Mouse (Mus musculus) limb, embryonic 11.5 days (tissue): Measurements from ENCODE around the gene Ggta1. TPM values are rescaled to one million over a fixed set of nuclear protein-coding genes. Genes with fewer than 3 reads are reported as not detected.

ENCODE experiments used
- ATAC-seq: fragments of 200-750 bp; cut with Nextera tagmentation; 2 replicates; pipeline ENCODE4 v1.8.0; 2017; ENCODE audit warnings: low read depth; ENCODE audit not compliant: insufficient number of reproducible peaks, low FRiP score, low TSS enrichment
- DNase-seq: peaks from one replicate; pipeline ENCODE4 v3.0.0-alpha.2; 2015; ENCODE audit warnings: low spot score
- H3K27ac ChIP-seq: fragments of 300-500 bp; sonication (generic); replicated peaks from 2 replicates; pipeline ENCODE4 v1.5.1; 2014; ENCODE audit warnings: low read depth, mild to moderate bottlenecking, low read length
- H3K27me3 ChIP-seq: fragments of 300-500 bp; sonication (generic); 2 replicates; pipeline ENCODE4 v1.6.1; 2014; ENCODE audit warnings: mild to moderate bottlenecking, low read length, mixed read lengths; ENCODE audit not compliant: control insufficient read depth, insufficient read depth
- H3K36me3 ChIP-seq: fragments of 300-500 bp; sonication (generic); 2 replicates; pipeline ENCODE4 v1.6.1; 2014; ENCODE audit warnings: mild to moderate bottlenecking, low read length, moderate library complexity, mixed read lengths; ENCODE audit not compliant: control insufficient read depth, insufficient read depth
- H3K4me1 ChIP-seq: fragments of 300-500 bp; sonication (generic); 2 replicates; pipeline ENCODE4 v1.6.1; 2014; ENCODE audit warnings: low read length, mixed read lengths; ENCODE audit not compliant: control insufficient read depth, insufficient read depth
- H3K4me2 ChIP-seq: fragments of 300-500 bp; sonication (generic); 2 replicates; pipeline ENCODE4 v1.6.1; 2014; ENCODE audit warnings: low read depth, mild to moderate bottlenecking, moderate library complexity; ENCODE audit not compliant: severe bottlenecking
- H3K4me3 ChIP-seq: fragments of 300-500 bp; sonication (generic); 2 replicates; pipeline ENCODE4 v1.5.1; 2014; ENCODE audit warnings: low read depth, low read length
- H3K9ac ChIP-seq: fragments of 300-500 bp; sonication (generic); 2 replicates; pipeline ENCODE4 v1.6.1; 2014; ENCODE audit warnings: mild to moderate bottlenecking, low read length
- H3K9me3 ChIP-seq: fragments of 300-500 bp; sonication (generic); 2 replicates; pipeline ENCODE4 v1.6.1; 2016; ENCODE audit warnings: low read length; ENCODE audit not compliant: control insufficient read depth
- WGBS: fragments of 180-500 bp; shearing (Covaris S2); extraction: QIAGEN DNeasy Blood & Tissue Kit; methylation state at CpG from one replicate; pipeline ENCODE4 v1.1.7; 2014; 5-methylcytosine and 5-hydroxymethylcytosine counted together
- polyA plus RNA-seq: library from polyadenylated mRNA; unstranded; fragments of >200 nt; fragmentation: Nextera tagmentation; extraction: Ambion mirVana; gene quantifications from 2 replicates; pipeline ENCODE4 v1.2.1, GENCODE M21; 2014

The Ggta1 gene
- polyA plus RNA-seq, 1 experiment from 2014 or later, result 6.0 TPM

GRCm38 (mm10) chr2:35443325-35443724, 19.7 kb downstream of the Ggta1 start:
- ATAC-seq (no peak), DNase-seq (no peak)
- Histone ChIP-seq H3K9ac (no peak overlapping the region), H3K36me3 (no peaks in the 10 kb centered on the region), H3K27ac (no peak overlapping the region), H3K9me3 (no peaks in the 10 kb centered on the region), H3K27me3 (no peaks in the 10 kb centered on the region), H3K4me2 (no peak overlapping the region), H3K4me1 (peaks cover 24% of the 10 kb centered on the region), H3K4me3 (no peak overlapping the region)
- 37% methylated on average over 5 of the region's 5 CpGs for WGBS

DNA sequence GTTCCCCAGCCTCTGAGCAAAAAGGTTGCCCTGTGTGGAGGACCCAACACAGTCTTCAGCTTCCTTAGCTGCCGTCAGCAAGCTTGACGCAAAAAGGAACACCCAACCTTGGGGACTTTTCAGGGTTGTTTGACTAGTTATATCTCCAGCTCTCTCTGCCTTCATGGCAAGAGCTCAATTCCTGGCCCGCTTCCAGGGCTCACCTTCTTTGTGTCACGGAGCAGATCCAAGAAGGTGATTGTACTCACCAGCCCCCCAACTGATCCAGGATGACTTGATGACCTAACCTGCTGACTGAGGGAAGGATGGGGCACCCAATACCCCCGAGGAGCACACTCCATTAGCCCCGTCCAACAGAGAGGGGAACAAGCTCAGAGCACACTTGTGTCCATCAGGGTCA, 21.0 kb downstream of the Ggta1 start:
- DNase-seq (no peak), ATAC-seq (no peak)
- Histone ChIP-seq H3K36me3 (no peaks in the 10 kb centered on the region), H3K4me3 (no peak overlapping the region), H3K9ac (no peak overlapping the region), H3K27me3 (no peaks in the 10 kb centered on the region), H3K27ac (no peak overlapping the region), H3K9me3 (no peaks in the 10 kb centered on the region), H3K4me1 (peaks cover 14% of the 10 kb centered on the region), H3K4me2 (no peak overlapping the region)
- WGBS, result 90% methylated on average over 6 of the region's 6 CpGs

GRCm38 (mm10) chr2:35441419-35441818, 21.6 kb downstream of the Ggta1 start:
- Histone ChIP-seq H3K4me1 (peaks cover 14% of the 10 kb centered on the region), H3K36me3 (no peaks in the 10 kb centered on the region), H3K9ac (no peak overlapping the region), H3K27ac (no peak overlapping the region), H3K4me2 (no peak overlapping the region), H3K4me3 (no peak overlapping the region), H3K27me3 (no peaks in the 10 kb centered on the region), H3K9me3 (no peaks in the 10 kb centered on the region)
- WGBS, result 83% methylated on average over 6 of the region's 6 CpGs
- DNase-seq (no peak), ATAC-seq (no peak)

- H3K9me3 ChIP-seq, result no peaks in the 10 kb centered on the region
- DNase-seq, result no peak
- H3K36me3 ChIP-seq, result no peaks in the 10 kb centered on the region
These were observed 22.6 kb downstream of the Ggta1 start for GRCm38 (mm10) chr2:35440480-35440879.

GRCm38 (mm10) chr2:35437796-35438195, 25.2 kb downstream of the Ggta1 start:
- no peak overlapping the region for H3K9ac ChIP-seq

More at GRCm38 (mm10) chr2:35440480-35440879, 22.6 kb downstream of the Ggta1 start:
- Histone ChIP-seq H3K4me2 (no peak overlapping the region), H3K27me3 (no peaks in the 10 kb centered on the region), H3K9ac (no peak overlapping the region), H3K27ac (no peak overlapping the region), H3K4me3 (no peak overlapping the region), H3K4me1 (peaks cover 11% of the 10 kb centered on the region)
- 84% methylated on average over 3 of the region's 3 CpGs for WGBS
- ATAC-seq, result no peak

GRCm38 (mm10) chr2:35434576-35435123, 28.4 kb downstream of the Ggta1 start:
- Histone ChIP-seq H3K4me1 (0 out of 2 replicates have a peak, but pooled peaks cover 2% of the 10 kb centered on the region), H3K36me3 (no peaks in the 10 kb centered on the region), H3K27ac (no peak overlapping the region), H3K27me3 (no peaks in the 10 kb centered on the region), H3K9me3 (no peaks in the 10 kb centered on the region), H3K4me2 (no peak overlapping the region), H3K9ac (no peak overlapping the region), H3K4me3 (no peak overlapping the region)
- 76% methylated on average over 6 of the region's 6 CpGs for WGBS
- no peak for ATAC-seq
- no peak for DNase-seq

More at GRCm38 (mm10) chr2:35437796-35438195, 25.2 kb downstream of the Ggta1 start:
- no peak overlapping the region for H3K4me2 ChIP-seq
- H3K4me1 ChIP-seq, result 0 out of 2 replicates have a peak, but pooled peaks cover 2% of the 10 kb centered on the region
- 88% methylated on average over 2 of the region's 2 CpGs for WGBS
- no peak overlapping the region for H3K27ac ChIP-seq
- no peak for DNase-seq
- no peaks in the 10 kb centered on the region for H3K9me3 ChIP-seq
- no peaks in the 10 kb centered on the region for H3K27me3 ChIP-seq
- no peak for ATAC-seq
- H3K4me3 ChIP-seq, result no peak overlapping the region
- no peaks in the 10 kb centered on the region for H3K36me3 ChIP-seq

DNA sequence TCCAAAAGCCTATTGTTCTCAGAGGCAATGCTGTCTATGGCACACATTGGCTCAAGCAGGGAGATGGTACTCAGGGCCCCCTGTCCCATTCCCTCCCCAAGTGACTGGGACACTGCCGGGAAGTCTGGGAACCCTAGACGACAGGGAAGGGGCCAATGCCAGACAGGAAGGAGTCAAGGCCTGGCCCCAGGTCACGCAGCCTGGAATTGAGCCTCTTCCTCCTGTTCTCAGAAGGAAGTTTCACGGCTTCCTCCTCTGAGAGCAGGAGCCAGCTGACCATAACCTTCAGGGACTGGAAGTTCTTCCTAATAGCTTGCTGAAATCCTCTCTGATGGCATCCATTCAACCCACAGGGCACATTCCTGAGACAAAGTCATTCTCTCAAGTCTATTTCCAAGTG, 29.6 kb downstream of the Ggta1 start:
- ATAC-seq (no peak), DNase-seq (no peak)
- Histone ChIP-seq H3K4me3 (no peak overlapping the region), H3K36me3 (no peaks in the 10 kb centered on the region), H3K9ac (no peak overlapping the region), H3K4me2 (no peak overlapping the region), H3K27ac (no peak overlapping the region), H3K27me3 (no peaks in the 10 kb centered on the region), H3K9me3 (no peaks in the 10 kb centered on the region), H3K4me1 (0 out of 2 replicates have a peak, but pooled peaks cover 2% of the 10 kb centered on the region)
- 71% methylated on average over 4 of the region's 4 CpGs for WGBS

GRCm38 (mm10) chr2:35432472-35432871, 30.6 kb downstream of the Ggta1 start:
- 0 out of 2 replicates have a peak, but pooled peaks cover 2% of the 10 kb centered on the region for H3K4me1 ChIP-seq
- no peak overlapping the region for H3K9ac ChIP-seq
- H3K27me3 ChIP-seq, result no peaks in the 10 kb centered on the region
- no peak for ATAC-seq
- H3K4me3 ChIP-seq, result no peak overlapping the region
- 23% methylated on average over 7 of the region's 7 CpGs for WGBS
- H3K4me2 ChIP-seq, result no peak overlapping the region
- H3K36me3 ChIP-seq, result no peaks in the 10 kb centered on the region
- DNase-seq, result no peak
- no peaks in the 10 kb centered on the region for H3K9me3 ChIP-seq
- no peak overlapping the region for H3K27ac ChIP-seq

DNA sequence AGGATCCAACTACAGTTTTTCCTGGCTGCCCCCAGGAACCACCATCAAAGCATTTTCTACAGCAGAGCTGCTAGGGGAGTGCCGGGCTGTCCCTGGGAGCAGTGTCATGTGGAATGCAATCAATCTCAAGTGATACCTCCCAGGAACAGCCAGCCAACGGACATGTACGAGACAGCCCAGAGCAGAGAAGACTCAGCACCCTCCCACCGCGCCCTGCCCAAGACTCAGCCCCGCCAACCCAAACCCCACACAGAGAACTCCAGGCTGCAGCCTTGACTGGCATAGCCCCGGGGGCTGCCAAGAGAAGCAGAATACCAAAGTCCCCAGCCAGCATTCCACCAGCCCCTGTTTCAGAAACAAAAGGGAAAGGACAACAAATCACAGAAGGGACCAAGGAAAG, 31.0 kb downstream of the Ggta1 start:
- Histone ChIP-seq H3K27ac (no peak overlapping the region), H3K4me3 (no peak overlapping the region), H3K4me1 (0 out of 2 replicates have a peak, but pooled peaks cover 2% of the 10 kb centered on the region), H3K4me2 (no peak overlapping the region), H3K36me3 (no peaks in the 10 kb centered on the region), H3K9ac (no peak overlapping the region), H3K9me3 (no peaks in the 10 kb centered on the region), H3K27me3 (no peaks in the 10 kb centered on the region)
- WGBS, result 16% methylated on average over 7 of the region's 7 CpGs
- no peak for ATAC-seq
- no peak for DNase-seq
